Mouse (Mus musculus) C2C12 (cell line): ENCODE results near the gene Plekhg5.

Experiments used
- CTCF ChIP-seq: IDR thresholded peaks from one replicate; pipeline ENCODE4 v1.5.1; 2011; ENCODE audit not compliant: control insufficient read depth, insufficient read depth, insufficient read length
- MAX ChIP-seq: IDR thresholded peaks from one replicate; pipeline ENCODE4 v1.6.1; 2011; ENCODE audit warnings: mild to moderate bottlenecking, control low read depth
- MYOD1 ChIP-seq: IDR thresholded peaks from one replicate; pipeline ENCODE4 v1.6.1; 2011; ENCODE audit warnings: low read depth; ENCODE audit not compliant: control insufficient read depth, insufficient read length

DNA sequence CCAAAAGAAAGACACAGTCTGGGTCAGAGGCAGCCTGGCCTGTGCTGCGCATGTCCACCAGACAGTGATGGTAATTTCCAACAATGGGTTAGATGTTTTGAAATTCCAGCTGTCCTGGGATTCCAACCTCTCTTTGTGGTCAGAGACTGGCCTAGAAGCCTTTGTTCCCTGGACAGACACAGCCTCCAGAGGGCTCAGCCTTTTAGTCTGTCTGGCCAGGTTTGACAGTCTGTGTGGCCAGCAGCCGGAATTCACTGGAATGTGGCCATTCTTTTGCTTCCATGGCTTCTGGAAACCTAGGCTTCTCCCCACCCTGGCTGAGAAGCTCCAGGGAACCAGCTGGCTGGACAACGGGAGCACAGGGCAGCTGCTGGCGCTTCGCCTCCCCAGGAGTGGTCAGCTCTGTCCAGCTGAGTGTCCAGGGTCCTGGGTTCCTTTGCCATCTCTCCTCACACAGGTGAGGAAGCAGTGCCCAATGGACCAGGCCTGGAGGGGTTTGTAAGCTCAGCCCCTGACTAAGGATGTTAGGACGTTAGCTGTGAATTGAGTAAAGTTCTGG is 4.1 kb upstream of the Plekhg5 start:
- TF ChIP-seq CTCF (no peak), MYOD1 (no peak), MAX (no peak)
